Mouse (Mus musculus) stomach, postnatal 0 days (tissue): Measurements from ENCODE around the gene St6galnac5.

Source experiments
- CTCF ChIP-seq: IDR thresholded peaks from 2 replicates; pipeline ENCODE4 v1.5.1; 2016; ENCODE audit warnings: antibody characterized with exemption, low read depth, mild to moderate bottlenecking, moderate library complexity
- EP300 ChIP-seq: optimal IDR thresholded peaks from 2 replicates; pipeline ENCODE3; 2016; ENCODE audit warnings: antibody characterized with exemption

GRCm38 (mm10) chr3:152917579-152917978 is 64.5 kb downstream of the St6galnac5 start:
- TF ChIP-seq CTCF (no peak), EP300 (no peak)
